Mouse (Mus musculus) forebrain, embryonic 10.5 days (tissue): ENCODE results near the gene Sorcs2. TPM values are rescaled to one million over a fixed set of nuclear protein-coding genes. Genes with fewer than 3 reads are reported as not detected.
"Not testable (repeated sequence)": the region's sequence is repeated elsewhere in the genome, so short reads cannot be mapped to it uniquely, and the experiment has no call there.

Experiments used
- DNase-seq: peaks from one replicate; pipeline ENCODE4 v3.0.0-alpha.2; 2017; ENCODE audit warnings: low spot score; ENCODE audit errors: extremely low spot score
- H3K27ac ChIP-seq: fragments of 300-500 bp; sonication (generic); 2 replicates; pipeline ENCODE4 v1.5.1; 2016; ENCODE audit warnings: mild to moderate bottlenecking
- H3K27me3 ChIP-seq: fragments of 300-500 bp; sonication (generic); 2 replicates; pipeline ENCODE4 v1.6.1; 2016; ENCODE audit warnings: mild to moderate bottlenecking; ENCODE audit not compliant: poor library complexity, severe bottlenecking
- H3K36me3 ChIP-seq: fragments of 300-500 bp; sonication (generic); replicated peaks from 2 replicates; pipeline ENCODE4 v1.6.1; 2016; ENCODE audit warnings: mild to moderate bottlenecking, moderate library complexity
- H3K4me1 ChIP-seq: fragments of 300-500 bp; sonication (generic); 2 replicates; pipeline ENCODE4 v1.6.1; 2016
- H3K4me3 ChIP-seq: fragments of 300-500 bp; sonication (generic); 2 replicates; pipeline ENCODE4 v1.5.1; 2016; ENCODE audit warnings: mild to moderate bottlenecking, moderate library complexity
- H3K9me3 ChIP-seq: fragments of 300-500 bp; sonication (generic); 2 replicates; pipeline ENCODE4 v1.6.1; 2016; ENCODE audit warnings: mild to moderate bottlenecking, moderate library complexity
- WGBS: fragments of 180-500 bp; shearing (Covaris S2); methylation state at CpG from one replicate; pipeline ENCODE4 v1.1.7; 2016; 5-methylcytosine and 5-hydroxymethylcytosine counted together
- polyA plus RNA-seq: library from polyadenylated mRNA; unstranded; fragments of >200 nt; fragmentation: Nextera tagmentation; extraction: Ambion mirVana; gene quantifications from 2 replicates; pipeline ENCODE4 v1.2.1, GENCODE M21; 2016

Sorcs2 gene
- polyA plus RNA-seq, 1 experiment from 2014 or later: 4.7 TPM

DNA sequence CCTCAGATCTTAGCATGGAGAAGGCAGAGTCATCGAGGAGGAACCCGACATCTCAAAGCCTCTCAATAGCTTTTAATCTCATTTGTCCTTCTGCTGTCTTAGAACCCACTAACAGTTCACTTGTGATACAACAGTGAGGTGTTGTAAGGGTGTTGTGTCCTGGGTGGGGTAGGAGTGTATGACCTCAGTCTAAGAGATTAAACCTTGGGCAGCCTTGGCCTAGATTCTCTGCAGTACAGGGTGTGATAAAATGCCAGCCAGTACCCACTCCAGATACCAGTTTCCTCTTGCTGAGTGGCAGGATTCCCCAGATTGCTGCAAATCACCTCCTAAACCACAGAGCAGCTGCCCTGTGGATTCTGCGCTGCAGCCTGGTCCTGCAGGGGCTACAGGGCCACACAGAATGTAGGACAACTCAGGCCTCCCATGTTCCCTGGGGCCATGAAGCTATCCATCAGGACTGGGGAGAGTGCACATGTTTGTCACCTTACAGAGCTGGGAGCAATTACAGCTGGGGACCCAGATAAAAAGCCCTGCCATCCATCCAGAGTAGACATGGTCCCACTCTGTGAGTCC is 130.7 kb downstream of the Sorcs2 start:
- Histone ChIP-seq H3K27me3 (no peaks in the 10 kb centered on the region), H3K4me1 (no peaks in the 10 kb centered on the region), H3K36me3 (no peaks in the 10 kb centered on the region), H3K27ac (no peak overlapping the region), H3K9me3 (no peaks in the 10 kb centered on the region), H3K4me3 (no peak overlapping the region)
- DNase-seq: no peak
- 92% methylated on average over 3 of the region's 3 CpGs for WGBS

DNA sequence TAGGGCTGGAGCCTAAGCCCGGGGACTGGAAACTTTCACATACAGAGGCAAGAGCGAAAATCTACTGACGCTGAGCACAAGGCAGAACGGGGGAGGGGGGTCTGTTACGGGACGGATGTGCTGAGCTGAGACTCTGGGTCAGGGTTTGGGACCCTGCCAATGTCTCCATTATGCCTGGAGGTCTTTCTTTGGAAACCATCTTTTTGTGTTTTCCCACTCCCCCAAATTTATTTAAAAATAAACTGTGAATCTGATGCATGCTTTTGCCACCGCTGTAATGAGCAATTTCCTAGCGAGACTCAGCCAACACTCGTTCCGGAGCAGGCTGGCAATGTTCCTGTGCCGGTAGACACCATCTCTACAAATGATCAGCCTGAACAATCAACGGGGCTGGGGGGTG is 137.1 kb downstream of the Sorcs2 start:
- Histone ChIP-seq H3K4me3 (no peak overlapping the region), H3K4me1 (peaks cover 14% of the 10 kb centered on the region), H3K27me3 (no peaks in the 10 kb centered on the region), H3K36me3 (no peaks in the 10 kb centered on the region), H3K9me3 (no peaks in the 10 kb centered on the region), H3K27ac (peak overlapping the region; percentile 2; the same call in 1 of the 2 replicates)
- DNase-seq: no peak
- 84% methylated on average over 12 of the region's 12 CpGs for WGBS

DNA sequence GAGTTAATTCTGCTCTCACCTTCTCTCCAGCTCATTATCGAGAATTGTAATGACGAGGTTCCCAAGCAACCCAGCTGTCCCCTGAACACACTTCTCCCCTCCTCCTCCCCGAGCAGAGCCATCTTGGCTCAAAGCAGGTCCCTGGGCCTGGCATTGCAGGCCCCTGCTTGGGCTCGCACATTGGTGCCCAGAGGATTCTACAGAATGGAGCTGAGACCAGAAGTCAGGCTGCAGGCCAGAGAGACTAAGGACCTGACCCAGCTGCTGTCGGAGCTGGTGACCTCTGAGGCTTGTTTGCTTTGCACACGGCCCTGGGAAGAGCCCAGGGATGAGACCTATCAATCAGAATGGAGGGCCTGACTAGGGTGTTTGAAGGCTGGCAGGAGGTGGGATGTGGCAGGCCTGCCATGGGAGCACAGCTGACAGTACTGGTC is 138.2 kb downstream of the Sorcs2 start:
- 62% methylated on average over 6 of the region's 6 CpGs for WGBS
- H3K4me3 ChIP-seq: no peak overlapping the region

DNA sequence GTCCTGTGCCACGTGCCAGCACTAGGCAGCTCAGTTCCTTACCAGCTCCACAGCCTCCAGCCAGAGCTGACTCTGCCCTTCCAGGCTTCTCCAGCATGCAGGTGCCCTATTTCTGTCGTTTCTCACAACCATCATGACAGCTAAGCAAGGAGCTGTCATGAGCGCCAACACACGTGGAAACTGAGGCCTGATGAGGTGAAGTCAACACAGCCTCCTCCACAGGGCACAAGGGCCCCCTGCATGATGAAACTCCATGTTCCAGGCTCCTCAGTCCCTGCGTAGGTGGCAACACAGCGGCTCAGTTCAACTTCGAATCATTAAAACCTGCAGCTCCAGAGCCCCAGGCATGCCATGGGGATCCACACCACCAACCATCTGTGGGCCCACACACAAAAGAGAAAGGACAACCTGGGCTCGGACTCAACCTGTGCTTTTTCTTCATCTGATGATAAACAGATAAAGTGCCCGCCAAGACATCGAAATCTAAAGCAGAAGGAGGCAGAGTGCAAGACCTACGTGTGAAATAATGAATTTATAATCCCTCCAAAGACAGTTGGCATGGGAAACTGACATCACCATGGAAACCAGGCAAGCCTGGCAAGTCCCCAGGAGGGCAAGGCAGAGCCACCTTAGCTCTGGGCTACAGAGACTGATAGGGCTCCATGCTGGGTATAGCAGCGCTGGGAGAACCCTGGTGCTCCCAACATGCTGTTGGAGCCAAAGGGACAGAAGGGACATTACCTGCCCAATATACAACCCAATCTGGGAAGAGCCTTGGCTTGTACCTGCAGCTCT is 139.4 kb downstream of the Sorcs2 start:
- no peak for DNase-seq
- Histone ChIP-seq H3K27me3 (no peaks in the 10 kb centered on the region), H3K4me3 (no peak overlapping the region), H3K4me1 (peaks cover 20% of the 10 kb centered on the region), H3K36me3 (no peaks in the 10 kb centered on the region), H3K9me3 (no peaks in the 10 kb centered on the region), H3K27ac (no peak overlapping the region)
- 89% methylated on average over 12 of the region's 12 CpGs for WGBS

More for the DNA sequence above, 138.2 kb downstream of the Sorcs2 start:
- no peak for DNase-seq
- Histone ChIP-seq H3K9me3 (no peaks in the 10 kb centered on the region), H3K27me3 (no peaks in the 10 kb centered on the region), H3K36me3 (no peaks in the 10 kb centered on the region), H3K27ac (peak overlapping the region; percentile 49; the same call in 1 of the 2 replicates), H3K4me1 (peaks cover 20% of the 10 kb centered on the region)

DNA sequence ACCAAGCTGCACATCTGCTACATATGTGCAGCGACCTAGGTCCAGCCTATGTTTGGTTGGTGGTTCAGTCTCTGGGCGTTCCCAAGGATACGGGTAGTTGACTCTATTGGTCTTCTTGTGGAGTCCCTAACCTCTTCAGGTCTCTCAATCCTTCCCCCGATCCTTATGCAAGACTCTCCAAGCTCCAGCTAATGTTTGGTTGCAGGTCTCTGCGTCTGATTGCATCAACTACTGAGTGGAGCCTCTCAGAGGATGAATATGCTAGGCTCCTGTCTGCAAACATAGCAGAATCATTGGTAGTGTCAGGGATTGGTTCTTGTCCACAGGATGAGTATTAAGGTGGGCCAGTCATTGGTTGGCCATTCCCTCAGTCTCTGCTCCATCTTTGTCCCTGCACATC is 140.9 kb downstream of the Sorcs2 start:
- H3K27ac ChIP-seq: no peak overlapping the region
- DNase-seq: no peak
- H3K9me3 ChIP-seq: no peaks in the 10 kb centered on the region
- no peak overlapping the region for H3K4me3 ChIP-seq
- H3K27me3 ChIP-seq: no peaks in the 10 kb centered on the region
- no peaks in the 10 kb centered on the region for H3K36me3 ChIP-seq
- H3K4me1 ChIP-seq: peaks cover 20% of the 10 kb centered on the region
- WGBS: 89% methylated on average over 5 of the region's 5 CpGs

DNA sequence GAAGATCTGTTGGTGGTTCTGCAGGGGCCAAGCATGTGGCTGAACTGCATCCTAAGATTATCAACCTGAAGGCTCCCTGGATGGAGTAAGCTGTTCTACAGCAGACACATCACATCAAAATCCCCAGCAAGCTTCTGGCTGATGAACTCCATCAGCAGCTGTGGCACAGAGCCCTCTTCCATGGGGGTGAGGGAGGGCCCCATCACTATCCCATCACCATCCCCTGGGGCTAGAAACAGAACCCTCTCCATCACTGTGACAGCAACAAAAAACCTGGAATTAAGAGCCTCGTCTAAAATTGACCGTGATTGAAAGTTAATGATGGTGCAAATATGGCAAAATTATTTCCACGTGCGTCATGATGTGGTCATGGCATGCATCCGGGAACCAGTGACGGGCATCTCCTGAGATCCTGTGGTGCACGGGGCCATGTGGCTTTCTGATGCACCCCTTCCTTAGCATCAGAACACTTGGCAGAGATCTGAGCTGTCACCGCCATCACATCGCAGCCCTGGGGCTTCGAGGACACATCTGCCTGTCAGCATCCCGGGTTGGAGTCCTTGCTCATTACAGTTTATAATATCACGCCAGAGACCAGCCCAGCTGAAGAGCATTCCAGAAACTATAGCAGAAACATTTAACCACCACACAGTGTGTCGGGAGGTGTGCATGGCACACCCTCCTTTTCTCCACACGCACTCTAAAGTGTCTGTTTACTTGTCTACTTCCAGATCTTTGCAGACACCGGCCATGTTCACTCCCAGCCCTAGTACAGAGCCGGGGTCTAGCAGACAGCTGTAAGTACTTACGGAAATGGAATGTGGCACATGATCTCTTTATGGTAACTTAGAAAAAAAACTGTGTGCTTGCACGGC is 143.1 kb downstream of the Sorcs2 start:
- Histone ChIP-seq H3K4me1 (peaks cover 11% of the 10 kb centered on the region), H3K36me3 (no peaks in the 10 kb centered on the region), H3K27ac (no peak overlapping the region), H3K4me3 (no peak overlapping the region), H3K9me3 (no peaks in the 10 kb centered on the region), H3K27me3 (no peaks in the 10 kb centered on the region)
- WGBS: 83% methylated on average over 18 of the region's 18 CpGs
- no peak for DNase-seq

DNA sequence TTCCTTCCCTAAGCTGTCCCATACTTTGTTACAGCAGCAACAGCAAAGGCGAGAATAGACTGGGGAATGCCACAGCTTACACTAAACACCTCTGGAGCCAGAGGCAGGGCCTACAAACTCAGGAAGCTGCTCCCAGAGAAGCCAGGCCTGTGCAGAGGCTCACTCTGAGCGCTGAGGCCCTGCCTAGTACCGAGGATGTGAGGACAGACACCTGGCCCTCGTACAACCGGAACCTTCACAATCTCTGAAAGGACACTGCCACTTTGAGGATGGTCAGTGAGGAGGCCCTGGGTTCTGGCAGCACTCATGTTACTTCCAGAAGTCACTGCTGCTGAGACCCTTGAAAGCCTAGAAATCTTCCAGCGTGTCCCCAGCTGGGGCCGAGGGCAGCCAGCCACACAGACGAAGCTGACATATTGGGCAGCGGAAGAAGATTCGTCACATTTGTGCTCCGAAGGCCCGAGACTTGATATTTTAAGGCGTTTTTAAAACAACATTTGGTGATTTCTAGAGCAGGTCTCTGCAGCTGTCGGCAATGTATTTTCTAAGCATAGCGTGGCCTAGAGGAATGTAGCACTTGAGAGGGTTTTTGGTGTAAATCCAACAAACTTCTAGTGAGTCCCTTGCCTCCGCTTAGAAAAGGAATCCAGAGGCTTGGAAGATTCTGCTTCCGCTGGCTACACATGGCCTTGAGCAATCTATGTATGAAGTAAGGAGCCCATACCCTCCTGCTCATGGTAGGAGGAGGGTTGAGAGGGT is 145.0 kb downstream of the Sorcs2 start:
- DNase-seq: no peak
- no peaks in the 10 kb centered on the region for H3K9me3 ChIP-seq
- WGBS: 93% methylated on average over 17 of the region's 17 CpGs
- no peak overlapping the region for H3K27ac ChIP-seq
- no peaks in the 10 kb centered on the region for H3K27me3 ChIP-seq
- H3K4me1 ChIP-seq: 0 out of 2 replicates have a peak, but pooled peaks cover 7% of the 10 kb centered on the region
- no peak overlapping the region for H3K4me3 ChIP-seq
- H3K36me3 ChIP-seq: no peaks in the 10 kb centered on the region

DNA sequence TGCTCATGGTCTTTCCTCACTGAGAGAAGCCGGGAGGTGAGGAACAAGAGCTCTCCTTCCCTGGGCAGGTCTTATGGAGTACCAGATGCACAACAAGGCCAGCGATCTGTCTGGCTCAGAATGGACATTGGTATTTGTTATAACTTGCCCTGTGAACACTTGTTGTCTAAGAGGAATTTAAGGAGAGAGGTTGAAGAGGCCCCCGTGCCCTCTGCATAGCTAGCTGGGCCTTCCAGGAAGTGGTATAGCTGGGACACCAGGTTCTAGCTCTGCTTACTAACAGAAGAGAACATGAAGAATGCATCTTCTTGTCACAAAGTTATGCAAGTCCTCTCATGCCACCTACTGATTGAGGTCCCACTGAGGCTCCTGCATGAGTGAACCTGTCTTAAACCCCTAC is 149.9 kb downstream of the Sorcs2 start:
- WGBS: 86% methylated on average over 3 of the region's 3 CpGs
- DNase-seq: no peak
- no peak overlapping the region for H3K4me3 ChIP-seq
- H3K27me3 ChIP-seq: no peaks in the 10 kb centered on the region
- H3K27ac ChIP-seq: no peak overlapping the region
- no peaks in the 10 kb centered on the region for H3K4me1 ChIP-seq
- H3K36me3 ChIP-seq: no peaks in the 10 kb centered on the region
- no peaks in the 10 kb centered on the region for H3K9me3 ChIP-seq

DNA sequence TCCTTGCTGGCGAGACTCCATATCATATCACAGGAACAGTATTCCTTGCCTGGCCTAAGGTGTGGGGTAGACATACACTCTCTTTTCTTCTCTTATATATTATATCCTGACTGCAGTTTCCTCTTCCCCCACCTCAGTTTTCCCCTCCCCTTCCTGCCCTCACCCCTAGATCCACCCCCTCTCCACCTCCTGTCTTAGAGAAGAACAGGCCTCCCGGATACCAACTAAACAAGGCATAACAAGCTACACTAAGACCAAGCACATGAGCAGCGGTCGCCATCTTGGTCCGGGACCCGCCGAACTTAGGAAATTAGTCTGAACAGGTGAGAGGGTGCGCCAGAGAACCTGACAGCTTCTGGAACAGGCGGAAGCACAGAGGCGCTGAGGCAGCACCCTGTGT is 160.4 kb downstream of the Sorcs2 start:
- not testable (repeated sequence) for H3K4me1 ChIP-seq, H3K27me3 ChIP-seq, H3K9me3 ChIP-seq, H3K4me3 ChIP-seq, H3K27ac ChIP-seq, H3K36me3 ChIP-seq, DNase-seq
- 99% methylated on average over 8 of the region's 10 CpGs for WGBS

DNA sequence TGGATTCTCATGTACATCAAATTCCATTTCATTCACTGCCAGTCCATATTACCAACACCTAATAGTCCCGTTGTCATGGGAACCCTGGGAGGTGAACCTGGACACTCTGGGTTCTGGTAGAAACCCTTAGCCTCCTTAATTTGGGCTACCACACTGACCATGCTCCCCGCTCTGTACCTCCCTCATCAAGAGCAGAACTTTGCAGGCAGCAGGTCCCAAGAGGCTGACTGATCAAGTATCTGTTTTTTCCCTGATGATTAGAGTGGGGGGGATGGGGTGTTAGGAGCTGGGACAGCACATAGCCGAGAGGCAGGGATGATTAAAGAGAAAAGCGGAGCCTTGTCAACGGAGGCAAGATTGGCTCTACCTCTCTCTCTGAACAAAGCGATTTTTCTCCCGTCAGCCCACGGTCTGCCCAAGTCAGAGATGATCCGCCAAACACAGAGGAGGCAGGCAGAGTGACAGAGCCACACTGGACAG is 167.6 kb downstream of the Sorcs2 start:
- Histone ChIP-seq H3K9me3 (no peaks in the 10 kb centered on the region), H3K4me1 (peaks cover 54% of the 10 kb centered on the region), H3K27ac (no peak overlapping the region), H3K4me3 (no peak overlapping the region), H3K36me3 (no peaks in the 10 kb centered on the region), H3K27me3 (peaks cover 3% of the 10 kb centered on the region; the same call in 1 of the 2 replicates)
- 89% methylated on average over 9 of the region's 9 CpGs for WGBS
- no peak for DNase-seq

DNA sequence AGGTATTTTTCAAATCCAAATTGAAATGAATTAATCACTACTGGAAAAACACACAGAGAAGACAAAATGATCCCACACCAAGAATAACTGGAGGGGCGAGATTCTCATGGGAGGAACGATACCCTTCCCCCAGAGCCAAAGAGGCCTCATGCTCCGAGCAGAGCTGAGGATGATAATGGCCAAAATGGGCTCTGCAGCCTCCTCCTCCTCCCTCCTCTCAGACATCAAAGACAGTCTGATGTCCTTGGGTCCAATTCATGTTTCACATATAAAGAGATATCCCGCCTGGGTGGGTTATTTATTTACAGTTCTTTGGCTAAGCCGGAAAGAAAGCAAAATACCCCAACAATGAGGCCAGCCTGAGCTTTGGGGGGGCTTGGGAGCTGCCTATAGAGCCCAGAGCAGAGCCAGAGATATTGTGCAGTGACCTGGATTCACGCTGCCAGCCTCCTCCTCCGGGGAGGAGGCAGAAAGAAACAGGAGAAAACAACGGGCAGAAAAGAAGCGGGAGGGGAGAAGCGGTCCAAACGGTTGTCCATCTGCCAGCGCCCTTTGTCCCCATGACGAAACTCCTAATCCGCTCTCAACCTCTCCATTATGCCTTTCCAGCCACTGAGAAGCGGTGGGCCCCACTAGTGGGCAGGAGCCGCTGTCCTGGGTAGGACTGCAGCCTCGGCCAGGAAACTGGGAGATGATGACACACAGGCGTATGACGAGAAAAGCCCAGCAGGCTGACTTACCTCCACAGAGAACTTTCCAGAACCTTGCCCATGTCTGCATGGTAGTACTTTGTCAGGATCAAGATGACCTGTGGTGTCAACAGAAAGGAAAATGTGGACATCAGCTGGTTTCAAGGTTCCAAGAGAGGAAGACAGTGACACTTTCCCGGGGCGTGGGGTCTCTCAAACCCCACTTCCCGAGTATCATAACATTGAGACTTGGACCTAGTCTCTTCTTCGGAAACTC is 169.3 kb downstream of the Sorcs2 start:
- no peak overlapping the region; the same call in 1 of the 2 replicates for H3K4me3 ChIP-seq
- H3K27me3 ChIP-seq: peaks cover 12% of the 10 kb centered on the region
- no peaks in the 10 kb centered on the region for H3K9me3 ChIP-seq
- WGBS: 54% methylated on average over 23 of the region's 23 CpGs
- peaks cover 65% of the 10 kb centered on the region for H3K4me1 ChIP-seq
- peak overlapping the region; percentile 79 for H3K27ac ChIP-seq
- no peaks in the 10 kb centered on the region for H3K36me3 ChIP-seq
- peak; percentile 37 for DNase-seq
